Mouse (Mus musculus) gastrocnemius, adult 8-10 months (tissue): ENCODE data around the gene Fgfr2. TPM values are rescaled to one million over a fixed set of nuclear protein-coding genes. Genes with fewer than 3 reads are reported as not detected.

Source experiments
- DNase-seq, 2 experiments: peaks; one replicate each; pipeline ENCODE4 v3.0.0; 2022; ENCODE audit warnings: low spot score in 2 of 2
- total RNA-seq, 4 experiments: library from RNA; stranded (reverse); gene quantifications; 2 replicates each; pipeline ENCODE4 v1.2.4; 2022

Gene Fgfr2
- total RNA-seq, 4 experiments from 2014 or later = 0.17 to 1.3 (median 0.62) TPM

DNA sequence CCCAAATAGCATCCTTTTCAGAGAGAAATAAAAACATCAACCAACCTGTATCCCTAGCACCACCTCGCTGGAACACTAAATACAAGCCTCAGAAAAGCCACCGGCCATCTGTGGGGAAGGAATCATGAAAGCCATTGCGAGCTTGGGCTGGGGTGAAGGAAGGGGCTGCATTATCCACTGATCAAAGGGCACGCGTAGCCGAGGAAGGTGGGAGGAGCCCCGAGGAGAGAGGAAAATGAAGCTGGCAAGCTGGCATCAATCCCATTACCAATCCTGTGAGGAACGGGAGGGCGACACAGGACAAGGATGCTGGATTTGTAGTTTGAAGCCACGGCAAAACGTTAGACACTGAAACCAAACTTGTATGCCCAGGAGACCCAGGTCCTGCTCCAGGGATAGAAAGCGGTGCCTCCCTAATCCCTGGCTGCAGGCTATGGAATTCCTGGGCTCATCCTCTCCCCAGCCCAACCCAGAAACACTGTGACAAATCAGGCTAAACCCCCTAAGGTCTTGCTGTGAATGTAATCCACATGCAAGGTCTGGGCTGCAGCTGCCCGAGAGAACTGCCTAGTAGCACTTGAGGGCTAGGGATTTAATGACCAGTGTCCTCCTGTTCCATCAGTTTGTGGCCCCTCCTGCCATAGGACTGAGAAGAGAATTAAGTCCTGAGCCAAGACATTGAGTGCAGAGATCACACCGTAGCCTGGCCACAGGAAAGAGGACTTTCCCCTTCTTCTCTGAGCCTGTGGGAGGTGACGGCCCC, 2795.4 kb downstream of the Fgfr2 start:
- no peak for DNase-seq

DNA sequence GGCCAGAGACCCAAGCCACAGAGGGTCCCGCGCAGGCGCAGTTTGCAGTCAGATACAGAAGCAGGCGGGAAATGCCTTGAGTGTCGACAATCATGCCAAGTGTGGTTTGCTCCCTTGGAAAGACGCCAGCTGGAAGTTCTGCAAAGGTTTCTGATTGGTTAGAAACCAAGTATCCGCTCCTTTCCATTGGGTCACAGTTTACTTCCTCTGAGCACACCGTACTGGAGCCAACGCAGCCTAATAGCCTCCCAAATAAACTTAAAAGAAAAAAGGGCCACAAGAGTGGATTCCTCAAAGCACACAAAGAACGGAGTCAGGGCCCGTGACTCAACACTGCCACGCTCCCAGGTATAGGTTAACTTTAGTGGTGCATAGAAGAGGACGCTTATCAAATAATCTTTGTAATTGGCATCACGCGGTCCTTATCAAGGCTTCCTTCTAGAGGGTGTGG, 2797.1 kb downstream of the Fgfr2 start:
- no peak for DNase-seq

DNA sequence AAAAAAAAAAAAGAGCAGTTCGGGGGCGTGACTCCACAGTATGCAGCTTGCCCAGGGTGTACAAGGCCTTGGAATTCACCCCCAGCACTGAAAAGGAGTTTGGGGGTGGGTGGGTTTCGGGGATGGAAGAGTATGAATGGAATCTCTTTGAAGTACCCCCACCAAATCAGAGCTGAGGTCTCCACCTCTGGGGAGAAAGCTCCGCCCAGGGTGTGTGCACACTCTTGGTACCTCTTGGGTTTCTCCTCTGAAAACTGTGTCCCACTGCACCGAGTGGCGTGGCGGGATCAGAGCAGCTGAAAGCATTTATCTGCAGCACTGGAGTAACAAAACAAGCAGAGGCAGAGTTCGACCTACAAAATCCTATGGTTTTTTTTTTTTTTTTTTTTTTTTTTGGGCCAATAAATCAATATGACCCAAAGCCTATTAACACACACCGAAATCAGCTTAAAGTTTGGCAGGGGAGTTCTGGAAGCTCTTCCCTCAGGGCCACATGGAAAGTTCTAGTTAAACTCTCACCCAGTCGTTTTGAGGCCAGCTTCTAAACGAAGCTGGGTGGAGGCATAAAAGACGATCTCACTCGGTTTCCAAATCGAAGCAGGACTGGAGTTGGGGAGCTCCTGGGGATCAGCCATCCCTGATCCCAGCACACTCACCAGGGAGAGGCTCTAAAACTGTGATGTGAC, 2798.3 kb downstream of the Fgfr2 start:
- no peak for DNase-seq

DNA sequence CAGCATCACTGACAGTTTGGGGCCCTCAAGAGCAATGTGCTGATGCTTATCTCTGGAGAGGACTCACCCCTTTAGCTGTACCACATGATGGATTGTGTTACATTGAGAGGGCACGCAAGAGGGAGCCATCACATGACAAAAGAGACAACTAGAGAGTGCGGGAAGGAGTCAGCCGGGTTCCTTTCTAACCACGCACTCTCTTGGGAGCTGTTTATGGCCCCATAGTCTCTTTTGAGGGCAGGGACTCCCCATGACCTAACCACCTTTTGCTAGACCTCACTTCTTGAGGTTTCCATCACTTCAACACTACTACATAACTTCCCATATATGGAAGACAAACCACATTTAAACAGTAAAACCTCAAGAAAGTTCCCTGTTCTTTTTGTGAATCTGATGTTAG, 2799.4 kb downstream of the Fgfr2 start:
- DNase-seq = no peak

DNA sequence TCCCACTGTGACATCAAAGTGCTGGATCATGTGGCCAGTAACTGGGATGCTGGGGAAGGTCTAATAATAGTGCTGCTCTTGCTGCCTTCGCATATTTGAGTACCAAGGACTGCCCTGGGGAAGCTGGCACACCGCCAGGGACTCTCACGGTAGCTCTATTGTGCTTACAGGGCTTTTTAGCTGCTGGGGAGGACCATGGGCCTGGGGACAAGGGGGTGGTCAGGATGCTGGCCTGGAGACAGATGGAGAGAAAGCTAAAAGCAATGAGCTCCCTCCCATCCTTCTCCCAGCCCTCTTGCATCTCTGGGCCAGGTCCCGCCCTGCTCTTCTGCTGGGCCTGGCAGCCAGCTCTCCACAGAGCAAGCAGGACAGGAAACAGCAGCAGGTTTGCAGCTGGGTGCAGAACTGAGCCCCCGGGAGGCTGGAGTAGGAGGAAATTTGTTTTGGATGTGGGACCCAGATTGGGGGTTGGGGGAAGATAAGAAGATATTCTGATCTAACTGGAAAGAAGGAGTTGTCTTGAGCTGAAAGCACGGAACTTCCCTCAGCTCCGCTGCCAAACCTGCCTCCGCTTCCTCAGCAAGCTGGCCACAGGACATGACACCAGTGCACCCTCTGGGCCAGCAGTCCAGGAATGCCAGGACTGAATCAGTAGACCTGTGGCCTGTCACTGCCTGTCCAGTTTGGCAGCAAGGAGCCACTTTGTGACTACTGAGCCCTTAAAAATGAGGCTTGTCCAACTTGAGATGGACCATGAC, 2803.2 kb downstream of the Fgfr2 start:
- peak; percentile 9 to 28 for DNase-seq

DNA sequence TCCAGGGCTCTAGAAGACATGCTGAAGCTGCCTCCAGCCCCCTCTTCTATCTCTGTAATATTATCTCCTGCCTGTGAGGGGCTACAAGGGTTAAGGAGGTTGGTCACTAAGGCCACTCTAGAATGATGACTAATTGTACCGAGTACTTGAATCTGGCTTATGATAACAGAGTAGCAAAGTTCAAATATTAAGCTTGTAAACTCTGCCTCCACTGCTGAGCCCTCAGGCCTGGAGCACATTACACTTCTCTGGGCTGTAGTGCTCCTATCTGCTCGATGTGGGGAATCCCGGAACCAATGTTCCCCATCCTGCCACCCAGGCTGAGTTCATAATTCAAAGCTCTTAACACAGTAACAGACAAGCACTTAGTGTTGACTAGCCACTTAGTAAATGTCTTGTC, 2806.9 kb downstream of the Fgfr2 start:
- no peak for DNase-seq

DNA sequence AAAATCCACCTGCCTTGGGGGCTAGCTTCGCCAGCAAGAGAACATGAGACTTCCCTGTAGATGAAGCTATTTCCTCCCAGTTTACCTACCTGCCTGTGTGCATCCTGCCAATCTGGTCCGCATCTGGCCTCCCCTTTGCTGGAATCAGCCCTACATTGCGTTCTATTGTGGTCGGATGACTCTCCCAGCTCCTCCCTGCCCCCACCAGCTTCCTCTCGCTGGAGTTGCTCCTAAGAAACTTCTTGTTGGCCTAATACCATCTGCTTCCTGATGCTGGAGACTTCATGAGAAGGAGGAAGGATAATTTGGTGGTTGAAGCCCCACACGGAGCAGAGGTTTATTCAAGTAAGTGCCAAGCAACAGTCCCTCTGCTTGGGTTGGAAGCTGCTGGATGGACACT, 2807.9 kb downstream of the Fgfr2 start:
- no peak for DNase-seq

DNA sequence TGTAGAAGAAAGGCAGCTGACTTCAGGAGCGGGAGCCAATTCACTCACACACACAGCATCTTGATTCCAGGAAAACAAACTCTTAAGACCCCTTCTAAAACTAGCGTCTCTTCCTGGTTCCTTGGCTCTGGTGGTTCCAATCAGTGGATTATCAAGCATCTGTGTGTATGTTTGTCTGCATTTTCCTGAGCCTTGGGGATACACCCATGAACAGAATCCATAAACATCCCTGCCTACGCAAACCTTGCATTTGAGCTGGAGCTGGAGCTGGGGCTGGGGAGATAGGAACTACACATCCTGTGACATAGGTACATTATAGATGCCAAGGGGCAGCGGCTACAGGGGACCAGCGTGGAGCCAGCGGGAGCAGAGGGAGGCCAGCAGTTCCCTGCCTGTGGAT, 2808.5 kb downstream of the Fgfr2 start:
- no peak for DNase-seq

DNA sequence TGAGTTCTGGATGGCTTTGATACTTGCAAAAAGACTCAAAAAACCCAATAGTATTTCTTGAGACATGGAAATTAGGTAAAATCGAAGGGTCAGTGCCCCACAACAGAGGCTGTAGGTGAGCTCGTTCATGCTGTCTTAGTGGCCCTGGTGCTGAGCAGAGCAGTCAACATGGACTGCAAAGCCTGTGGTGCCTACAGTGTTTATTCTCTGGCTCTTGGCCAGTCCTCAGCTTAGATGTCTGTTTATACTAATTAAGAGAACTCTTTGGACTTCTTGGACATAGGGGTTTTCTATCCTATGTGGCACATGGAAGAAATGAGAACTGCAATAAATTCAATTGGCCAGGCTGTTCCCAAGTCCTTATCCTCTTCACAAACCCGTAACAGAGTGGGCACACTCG, 2811.8 kb downstream of the Fgfr2 start:
- no peak for DNase-seq

DNA sequence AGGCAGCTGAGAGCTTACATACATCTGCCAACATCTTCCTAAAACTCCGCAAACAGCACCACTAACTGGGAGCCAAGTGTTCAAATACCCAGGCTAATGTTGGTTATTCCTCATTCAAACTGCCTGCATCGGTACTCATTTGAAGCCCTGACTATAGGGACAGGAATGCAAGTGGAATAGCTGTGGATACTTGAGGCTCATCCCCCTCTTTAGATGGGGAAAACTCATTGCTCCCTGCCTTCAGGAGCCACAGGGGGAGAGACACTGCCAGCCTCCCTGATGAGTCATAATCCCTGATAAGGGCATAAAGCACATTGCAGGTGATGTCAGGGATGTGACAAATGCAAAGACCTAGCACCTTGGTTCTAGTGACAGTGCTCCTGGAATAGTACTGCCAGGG, 2814.0 kb downstream of the Fgfr2 start:
- DNase-seq = no peak

DNA sequence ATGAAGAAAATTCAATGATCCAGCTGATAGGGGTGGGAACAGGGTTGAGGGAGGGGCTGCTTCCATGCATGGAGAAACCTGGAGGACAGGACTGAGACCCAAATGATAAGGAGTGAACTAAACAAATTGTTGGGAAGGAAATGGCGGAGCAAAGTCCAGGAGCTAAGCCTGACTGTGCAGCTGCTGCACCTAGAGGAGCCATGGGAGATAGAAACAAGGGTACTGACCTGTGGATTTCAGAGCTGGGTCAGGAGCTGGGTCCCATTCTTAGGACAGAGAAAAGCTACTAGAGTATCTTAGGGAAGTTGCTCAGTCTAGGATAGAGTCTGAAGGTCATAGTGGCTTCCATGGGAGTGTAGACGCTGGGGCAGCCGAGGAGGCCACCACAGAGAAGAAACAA, 2816.1 kb downstream of the Fgfr2 start:
- no peak for DNase-seq

DNA sequence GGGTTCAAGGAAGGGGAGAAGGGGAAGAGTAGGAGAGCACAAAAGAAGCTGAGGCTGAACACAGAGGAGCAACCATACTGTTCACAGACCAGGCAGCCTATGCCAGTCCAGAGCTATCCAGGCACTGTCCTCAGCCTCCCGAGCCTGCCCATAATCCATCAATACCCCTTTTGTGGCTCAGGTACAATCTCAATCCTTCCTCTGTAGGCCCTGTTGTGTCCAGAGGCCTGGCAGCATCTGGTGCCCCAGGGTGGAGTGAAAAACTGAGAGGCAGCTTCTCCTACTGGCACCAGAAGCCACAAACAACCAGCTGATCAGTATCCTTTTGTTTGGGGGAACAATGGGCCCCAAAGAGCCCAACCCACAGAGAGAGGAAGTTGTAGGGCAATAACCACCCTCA, 2818.5 kb downstream of the Fgfr2 start:
- no peak for DNase-seq

DNA sequence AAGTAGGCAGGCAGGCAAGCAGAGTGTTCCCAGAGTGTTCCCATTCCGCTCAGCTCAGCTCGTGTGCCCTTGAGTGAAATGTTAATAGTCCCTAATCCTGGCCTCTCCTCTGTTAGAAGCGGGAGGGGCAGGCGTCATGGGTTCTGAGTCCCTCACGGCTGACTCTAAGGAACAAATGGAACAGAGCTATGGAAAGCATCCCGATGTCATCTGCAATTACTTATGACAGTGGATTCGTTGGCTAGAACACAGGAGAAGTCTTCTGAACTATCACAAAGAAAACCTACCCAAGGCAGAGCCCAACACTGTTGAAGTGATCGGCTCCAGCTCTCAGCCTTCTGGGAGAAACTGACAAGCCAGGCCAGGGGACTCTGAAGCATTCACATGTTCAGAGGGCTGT, 2819.7 kb downstream of the Fgfr2 start:
- DNase-seq = no peak

DNA sequence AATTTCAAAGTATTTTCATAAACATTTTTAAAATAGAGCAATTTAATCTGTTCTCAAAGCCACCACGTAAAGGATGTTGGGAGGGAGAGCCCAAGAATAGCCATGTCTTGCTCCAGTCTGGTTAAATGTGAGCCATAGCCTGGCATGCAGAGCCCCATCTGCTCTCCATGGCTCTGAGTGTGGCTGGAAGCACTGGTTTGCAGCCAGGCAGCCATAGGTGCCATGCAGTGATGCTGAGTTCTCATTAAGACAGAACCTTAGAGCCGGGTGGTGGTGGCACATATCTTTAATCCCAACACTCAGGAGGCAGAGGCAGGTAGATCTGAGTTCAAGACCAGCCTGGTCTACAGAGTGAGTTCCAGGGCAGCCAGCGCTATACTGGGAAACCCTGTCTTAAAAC, 2822.5 kb downstream of the Fgfr2 start:
- no peak for DNase-seq

DNA sequence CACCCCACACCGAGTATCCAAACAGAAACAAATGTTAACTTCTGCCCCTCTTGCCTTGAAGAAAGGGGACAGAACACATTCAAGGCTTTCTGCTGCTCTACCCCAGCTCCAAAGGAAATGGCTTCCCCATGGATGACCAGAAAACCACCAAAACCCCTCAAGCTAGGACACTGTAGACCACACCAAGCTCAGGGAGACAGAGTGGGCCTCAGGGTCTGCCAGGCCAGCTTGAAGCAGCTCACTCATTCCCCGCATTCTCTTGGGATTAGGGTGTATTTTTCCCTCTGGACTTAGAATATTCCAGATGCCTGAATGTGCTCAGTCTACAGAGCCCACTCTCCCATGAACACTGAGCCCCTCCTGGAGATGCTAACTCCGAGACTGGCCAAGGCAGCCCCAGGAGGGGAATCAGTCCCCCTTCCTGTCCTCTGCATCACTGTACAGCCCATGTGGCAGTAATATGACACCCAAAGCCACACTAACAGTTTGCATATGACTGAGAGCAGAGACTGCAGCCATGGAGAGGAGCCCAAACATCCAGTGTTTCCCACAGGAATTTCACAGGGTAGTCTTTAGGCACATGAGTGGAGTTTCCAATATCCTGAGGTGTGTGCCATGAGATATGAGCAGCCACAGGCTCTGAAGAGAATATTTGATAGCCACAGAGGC, 2824.1 kb downstream of the Fgfr2 start:
- no peak for DNase-seq

DNA sequence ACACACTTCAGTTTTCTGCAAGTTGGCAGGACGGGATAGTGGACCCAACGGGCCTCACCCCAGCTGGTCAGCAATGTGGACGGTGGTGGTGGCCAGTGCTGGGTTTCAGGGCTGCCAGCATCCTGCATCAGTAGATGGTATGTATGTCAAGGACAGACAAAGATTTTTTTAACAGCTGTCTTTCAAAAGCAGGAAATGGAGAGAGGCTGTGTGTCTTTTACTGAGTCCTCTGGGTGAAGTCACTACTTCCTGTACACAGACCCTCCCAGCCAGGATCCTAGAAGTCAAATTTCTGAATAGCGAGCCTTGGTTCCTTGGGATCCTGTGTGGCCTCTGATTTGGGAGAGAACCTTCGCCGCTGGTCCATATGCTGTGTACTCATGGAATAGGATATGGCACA, 2832.0 kb downstream of the Fgfr2 start:
- DNase-seq = no peak

DNA sequence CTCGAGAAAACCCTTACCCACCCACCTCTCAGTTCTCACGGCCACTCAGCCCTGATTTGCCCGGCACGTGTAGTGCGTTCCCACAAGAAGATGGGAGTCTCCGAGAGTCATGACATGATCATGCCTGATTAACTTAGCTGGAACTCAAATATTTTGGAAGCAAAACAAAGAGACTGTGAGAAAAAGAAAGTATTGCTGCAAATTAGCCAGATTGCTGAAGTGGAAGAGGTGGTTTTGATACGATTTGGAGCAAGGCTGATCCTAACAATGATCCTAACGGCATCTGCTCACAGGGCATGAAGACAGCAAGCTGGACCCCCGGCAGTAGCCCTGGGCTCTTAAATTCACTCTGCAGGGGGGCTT, 2833.7 kb downstream of the Fgfr2 start:
- no peak for DNase-seq

DNA sequence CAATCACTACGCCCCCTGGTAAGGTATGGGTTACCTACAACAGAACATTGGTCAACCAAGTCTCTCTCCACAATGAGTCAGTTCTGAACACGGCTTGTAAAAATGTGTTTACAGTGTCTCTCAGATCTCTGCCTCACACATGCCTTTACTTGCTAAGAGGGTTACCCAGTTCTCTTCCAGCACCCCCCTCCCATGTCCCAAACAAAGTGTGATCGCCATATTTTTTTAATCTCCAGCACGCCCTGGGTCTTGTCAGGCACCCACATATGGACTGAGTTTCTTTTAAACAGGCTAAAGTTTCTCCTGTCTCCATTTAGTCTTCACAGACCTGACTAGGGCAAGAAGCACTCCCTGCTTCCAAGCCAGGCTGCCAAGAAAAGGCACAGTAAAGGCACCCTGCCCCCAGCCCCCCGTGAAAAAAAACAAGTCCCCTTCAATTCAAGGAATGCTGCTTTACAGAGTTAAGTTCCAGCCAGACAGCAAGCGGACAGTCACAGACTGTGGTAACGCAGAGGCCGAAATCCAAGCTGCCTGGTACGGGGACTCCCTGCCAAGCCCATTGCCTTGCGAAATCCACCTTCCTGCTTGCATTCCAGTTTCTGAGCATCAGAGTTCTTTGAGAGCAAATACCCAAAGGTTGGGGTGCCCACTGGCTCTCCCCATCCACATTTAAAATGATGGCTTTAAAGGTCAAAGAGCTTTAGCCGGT, 2834.3 kb downstream of the Fgfr2 start:
- no peak for DNase-seq

DNA sequence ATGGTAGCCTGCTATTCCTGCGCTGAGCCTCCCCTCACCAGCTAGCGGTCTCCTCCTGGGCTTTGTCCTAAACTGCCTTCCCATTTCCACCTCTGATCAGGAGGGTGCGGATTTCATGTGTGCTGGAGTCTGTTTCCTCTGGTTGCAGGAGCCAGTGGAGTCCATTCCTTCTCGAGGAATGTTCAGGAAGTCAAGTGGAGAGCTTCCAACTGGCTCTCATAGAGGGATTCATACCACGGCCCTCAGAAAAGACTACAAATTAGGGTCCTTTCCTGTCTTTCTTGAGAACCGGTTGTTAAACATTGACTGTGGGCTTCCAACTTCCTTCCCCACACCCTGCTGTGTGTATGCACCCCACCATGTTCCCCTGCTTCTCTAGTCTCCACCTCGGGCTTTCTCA, 2834.9 kb downstream of the Fgfr2 start:
- DNase-seq = no peak

DNA sequence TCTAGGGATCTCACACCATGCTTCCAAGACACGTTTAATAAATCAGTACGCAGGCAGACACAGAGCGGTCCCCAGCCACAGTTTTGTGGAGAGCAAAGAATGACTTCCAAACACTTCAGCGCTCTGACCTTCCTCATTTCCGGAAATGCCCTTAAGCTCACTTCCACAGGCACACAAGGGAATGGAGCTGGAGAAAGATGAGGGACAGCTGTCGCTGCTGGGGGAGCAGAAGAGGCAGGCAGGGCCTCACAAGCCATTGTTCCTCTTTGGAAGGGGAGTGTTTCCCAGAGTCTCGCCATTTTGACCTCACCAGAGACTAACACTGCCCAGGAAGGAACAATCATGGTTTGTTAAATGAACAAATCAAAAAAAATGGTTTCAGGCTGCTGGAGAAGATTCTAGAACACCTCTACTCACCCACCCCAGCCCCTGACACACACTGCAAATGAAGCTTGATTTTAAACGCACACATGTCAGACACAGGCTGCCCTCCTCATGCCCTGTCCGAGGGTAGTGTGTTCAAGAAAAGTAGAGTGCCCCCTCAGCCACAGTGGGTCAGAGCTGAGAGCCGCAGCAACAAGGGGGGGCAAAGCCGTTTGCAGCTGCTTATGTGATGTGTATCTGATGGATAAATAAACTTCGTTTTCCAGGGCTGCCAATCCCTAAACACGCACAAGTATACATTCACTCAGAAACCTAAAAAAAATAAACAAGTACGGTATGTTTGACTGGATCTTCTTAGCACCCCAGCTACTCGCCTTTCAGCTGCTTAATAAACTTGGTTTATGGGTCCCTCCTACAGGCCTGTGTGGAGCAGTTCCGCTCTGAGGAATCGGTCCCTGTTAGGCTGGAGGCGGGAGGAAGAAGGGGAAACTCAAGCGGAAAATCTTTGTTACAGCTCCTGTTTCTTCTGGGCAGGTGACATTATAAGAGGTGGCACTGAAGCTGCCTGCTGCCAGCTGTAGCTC, 2844.1 kb downstream of the Fgfr2 start:
- DNase-seq = no peak
